Mouse (Mus musculus) kidney, adult 2 months (tissue): ENCODE data around the gene Ncf2. TPM values are rescaled to one million over a fixed set of nuclear protein-coding genes. Genes with fewer than 3 reads are reported as not detected.

Source experiments
- DNase-seq: peaks from one replicate; pipeline ENCODE4 v3.0.0; 2021
- H3K27ac ChIP-seq: fragments of 200-500 bp; 2 replicates; pipeline ENCODE4 v1.5.1; 2012; ENCODE audit warnings: low read depth, low read length, control low read depth, inconsistent platforms; ENCODE audit not compliant: insufficient read depth
- H3K27me3 ChIP-seq: fragments of 200-500 bp; replicated peaks from 2 replicates; pipeline ENCODE4 v1.6.1; 2012; ENCODE audit warnings: mild to moderate bottlenecking, moderate library complexity, low read length, inconsistent platforms; ENCODE audit not compliant: control insufficient read depth, insufficient read depth
- H3K36me3 ChIP-seq: fragments of 200-500 bp; 2 replicates; pipeline ENCODE4 v1.6.1; 2012; ENCODE audit warnings: mild to moderate bottlenecking, moderate library complexity, low read length, inconsistent platforms; ENCODE audit not compliant: control insufficient read depth, insufficient read depth
- H3K4me1 ChIP-seq: fragments of 200-500 bp; 2 replicates; pipeline ENCODE4 v1.6.1; 2011; ENCODE audit warnings: low read length; ENCODE audit not compliant: control insufficient read depth, insufficient read depth
- H3K4me3 ChIP-seq: fragments of 200-500 bp; 2 replicates; pipeline ENCODE4 v1.5.1; 2011; ENCODE audit warnings: mild to moderate bottlenecking, low read depth, low read length, control low read depth; ENCODE audit not compliant: insufficient read depth
- CTCF ChIP-seq: fragments of 200-500 bp; conservative IDR thresholded peaks from 2 replicates; pipeline ENCODE4 v1.5.1; 2011; ENCODE audit warnings: low read depth, mild to moderate bottlenecking, control low read depth, low read length, moderate library complexity, mixed read lengths; ENCODE audit not compliant: insufficient read depth, insufficient read length
- POLR2A ChIP-seq: fragments of 200-500 bp; IDR thresholded peaks from one replicate; pipeline ENCODE4 v1.6.1; 2011; ENCODE audit warnings: low read depth, low read length, control low read depth
- WGBS: fragments of 180-500 bp; shearing (Covaris S2); methylation state at CpG from one replicate; pipeline ENCODE4 v1.1.7; 2018; 5-methylcytosine and 5-hydroxymethylcytosine counted together
- polyA plus RNA-seq: library from polyadenylated mRNA; depleted of rRNA; stranded (reverse); fragments of >200 nt; gene quantifications from 2 replicates; pipeline ENCODE4 v1.2.3, GENCODE M21; 2012

Gene Ncf2
- polyA plus RNA-seq, 1 experiment = 4.2 TPM

DNA sequence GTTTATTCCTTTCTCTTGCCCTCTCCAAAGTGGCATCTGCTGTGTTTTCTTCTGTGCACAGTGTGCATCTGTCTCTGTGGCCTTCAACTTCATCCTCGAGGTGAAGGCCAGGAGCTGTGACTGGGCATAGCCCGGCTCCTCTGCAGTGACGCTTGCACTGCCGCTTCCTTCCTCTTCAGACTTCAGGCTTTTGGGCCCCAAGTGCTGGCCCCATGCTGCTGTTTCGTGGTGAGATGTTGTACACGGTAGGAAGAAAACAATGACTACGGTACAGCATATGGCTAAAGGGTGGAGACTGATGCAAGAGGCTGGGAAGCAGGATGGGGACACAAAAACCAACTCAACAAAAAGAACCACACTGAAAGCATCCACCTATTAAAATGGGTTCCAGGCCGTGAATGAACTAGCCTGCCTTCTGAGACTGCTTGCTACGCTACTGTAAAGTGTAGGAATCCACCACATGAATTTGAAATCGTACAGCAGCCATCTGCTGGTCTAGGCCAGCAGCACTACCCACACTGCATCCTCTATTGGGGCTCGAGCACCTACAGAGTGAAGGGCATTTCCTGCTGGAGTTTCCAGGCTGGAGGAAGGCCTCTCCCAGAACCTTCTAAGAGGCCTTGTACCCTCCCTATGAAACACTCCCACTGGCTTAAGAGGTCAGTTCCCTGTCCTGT lies 38.2 kb downstream of the Ncf2 start:
- Histone ChIP-seq H3K27me3 (no peaks in the 10 kb centered on the region), H3K4me1 (no peaks in the 10 kb centered on the region), H3K27ac (no peak overlapping the region), H3K36me3 (peaks cover 5% of the 10 kb centered on the region), H3K4me3 (no peak overlapping the region)
- no peak for DNase-seq
- TF ChIP-seq CTCF (no peak), POLR2A (no peak)
- WGBS = 77% methylated on average over 11 of the region's 11 CpGs

DNA sequence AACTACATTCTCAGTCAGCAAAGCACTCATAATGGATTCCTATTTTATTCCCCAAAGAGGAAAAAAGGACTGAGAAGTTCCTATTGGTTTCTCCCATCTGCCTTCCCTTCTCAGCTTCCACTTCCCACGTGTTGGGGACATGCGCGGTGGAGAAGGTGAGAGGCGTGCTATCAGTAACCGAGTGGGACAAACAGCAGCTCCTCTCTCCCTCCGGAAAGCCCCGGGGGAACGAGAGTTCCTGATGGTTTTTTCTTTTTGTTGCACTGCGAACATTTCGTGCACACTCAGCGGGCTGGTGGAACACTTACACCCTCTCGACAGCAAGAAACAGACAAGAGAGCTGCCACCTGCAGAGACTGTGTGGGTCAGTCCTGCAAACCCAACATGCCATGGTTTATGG lies 38.8 kb downstream of the Ncf2 start:
- Histone ChIP-seq H3K36me3 (peaks cover 10% of the 10 kb centered on the region), H3K27me3 (no peaks in the 10 kb centered on the region), H3K4me3 (no peak overlapping the region), H3K4me1 (no peaks in the 10 kb centered on the region), H3K27ac (no peak overlapping the region)
- no peak for DNase-seq
- WGBS = 85% methylated on average over 12 of the region's 12 CpGs
- no peak for TF ChIP-seq CTCF

DNA sequence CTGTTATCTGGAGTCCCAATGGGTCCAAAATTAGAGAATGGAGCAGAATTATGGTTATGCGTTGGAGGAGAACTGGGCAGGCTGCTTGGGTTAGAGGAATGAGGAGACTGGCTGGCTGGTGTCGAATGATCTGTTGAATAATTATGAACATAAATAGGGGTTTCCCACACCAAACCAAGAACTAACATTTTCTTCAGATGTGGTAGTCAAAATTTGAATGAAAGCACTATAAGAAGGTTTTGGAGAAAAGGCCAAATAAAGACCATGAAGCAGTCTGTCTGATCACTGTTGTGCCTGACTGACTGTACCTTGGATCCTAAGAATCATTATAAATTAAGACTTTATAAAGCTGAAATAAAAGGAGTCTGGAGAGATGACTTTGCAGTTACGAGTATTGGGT lies 40.3 kb downstream of the Ncf2 start:
- peaks cover 18% of the 10 kb centered on the region for H3K36me3 ChIP-seq
- TF ChIP-seq POLR2A (no peak), CTCF (no peak)

DNA sequence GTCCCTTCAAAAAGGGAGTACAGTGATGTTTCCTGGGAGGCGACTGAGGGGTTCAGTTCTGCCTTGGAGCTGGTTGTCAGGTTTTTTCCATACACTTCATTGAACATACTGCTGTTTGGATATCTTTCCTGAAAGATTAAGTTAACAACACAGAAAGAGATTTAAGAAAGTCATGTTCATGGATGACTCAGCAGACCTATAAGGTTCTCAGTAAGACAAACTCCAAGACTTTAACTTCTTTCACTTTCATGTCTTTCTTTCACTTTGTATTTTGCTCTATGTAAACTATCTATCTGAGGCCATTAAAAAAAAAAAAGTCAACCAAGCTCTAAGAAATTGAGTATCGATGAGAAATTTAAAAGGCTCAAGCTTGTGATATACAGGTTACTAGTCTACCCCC lies 41.1 kb downstream of the Ncf2 start:
- 89% methylated on average over 2 of the region's 2 CpGs for WGBS
- Histone ChIP-seq H3K36me3 (peaks cover 20% of the 10 kb centered on the region), H3K27ac (no peak overlapping the region), H3K27me3 (no peaks in the 10 kb centered on the region), H3K4me3 (no peak overlapping the region), H3K4me1 (no peaks in the 10 kb centered on the region)
- TF ChIP-seq POLR2A (no peak), CTCF (no peak)
- no peak for DNase-seq

More for the DNA sequence above, 40.3 kb downstream of the Ncf2 start:
- DNase-seq = no peak
- H3K4me1 ChIP-seq = no peaks in the 10 kb centered on the region
- WGBS = 96% methylated on average over 3 of the region's 3 CpGs
- H3K27ac ChIP-seq = no peak overlapping the region
- no peaks in the 10 kb centered on the region for H3K27me3 ChIP-seq
- no peak overlapping the region for H3K4me3 ChIP-seq

DNA sequence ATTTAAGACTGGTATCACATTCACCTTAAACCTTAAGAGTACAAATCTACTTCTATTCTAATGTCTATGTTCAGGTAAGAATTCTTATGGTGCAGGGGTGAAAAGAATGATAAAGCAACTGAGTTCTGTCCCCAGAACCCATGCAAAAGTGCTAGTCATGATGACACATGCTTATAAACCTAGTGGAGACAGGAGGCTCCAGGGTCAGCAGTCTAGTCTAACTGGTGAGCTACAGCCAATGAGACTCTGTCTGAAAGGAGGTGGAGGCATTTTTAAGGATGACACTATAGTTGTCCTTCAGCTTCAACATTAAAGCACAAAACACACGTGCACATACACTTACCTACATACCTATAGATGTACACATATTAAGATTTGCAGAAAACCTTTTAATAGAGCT lies 44.6 kb downstream of the Ncf2 start:
- no peak for DNase-seq
- no peak overlapping the region for H3K4me3 ChIP-seq
- TF ChIP-seq CTCF (no peak), POLR2A (no peak)
- H3K27me3 ChIP-seq = no peaks in the 10 kb centered on the region
- 76% methylated on average over 1 of the region's 1 CpGs for WGBS
- H3K36me3 ChIP-seq = peaks cover 24% of the 10 kb centered on the region
- H3K27ac ChIP-seq = no peak overlapping the region
- no peaks in the 10 kb centered on the region for H3K4me1 ChIP-seq

DNA sequence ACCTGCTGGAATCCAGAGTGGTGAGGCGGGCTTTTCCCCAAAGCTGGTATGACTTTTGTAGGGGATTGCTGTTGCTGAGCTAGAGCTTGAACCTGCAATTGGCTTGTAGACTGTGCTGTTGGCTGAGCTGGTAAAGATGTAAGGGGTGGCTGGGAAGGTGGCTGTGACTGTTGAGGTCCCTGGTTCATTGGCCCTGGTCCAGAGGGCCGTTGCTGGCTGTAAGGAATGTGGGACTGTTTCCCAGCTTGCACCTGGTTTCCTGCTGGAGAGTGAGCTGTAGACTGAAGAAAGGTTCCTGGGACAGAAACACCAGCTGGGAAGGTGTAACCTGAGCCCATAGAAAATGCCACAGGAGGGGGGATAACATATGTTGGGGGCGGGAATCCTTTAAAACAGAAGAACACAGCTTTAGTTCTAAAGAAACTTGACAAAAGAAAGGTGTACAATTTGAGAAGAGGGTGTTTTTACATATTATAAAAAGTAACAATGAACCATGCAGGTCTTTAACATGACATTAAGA lies 45.3 kb downstream of the Ncf2 start:
- Histone ChIP-seq H3K4me1 (no peaks in the 10 kb centered on the region), H3K36me3 (peaks cover 26% of the 10 kb centered on the region), H3K27me3 (no peaks in the 10 kb centered on the region), H3K27ac (no peak overlapping the region), H3K4me3 (no peak overlapping the region)
- 59% methylated on average over 3 of the region's 3 CpGs for WGBS
- no peak for DNase-seq
- TF ChIP-seq POLR2A (no peak), CTCF (no peak)

DNA sequence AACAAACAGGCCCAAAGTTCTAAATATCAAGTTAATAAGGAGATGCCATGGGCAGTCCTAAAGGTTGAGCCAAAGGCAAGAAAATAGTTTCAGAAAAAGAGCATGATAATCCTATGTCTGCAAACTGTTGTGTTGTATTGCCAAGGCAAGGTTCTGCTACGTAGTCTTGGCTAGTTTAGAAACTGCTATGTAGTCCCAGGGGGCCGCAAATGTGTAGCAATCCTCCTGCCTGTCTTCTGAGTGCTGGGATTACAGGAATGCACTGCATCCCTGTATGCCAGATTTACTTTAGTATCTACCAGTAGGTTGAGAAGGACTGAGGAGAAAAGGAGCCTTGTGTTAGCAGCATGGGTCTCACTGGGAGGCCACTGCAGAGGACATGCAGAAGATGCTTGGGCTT lies 46.9 kb downstream of the Ncf2 start:
- 97% methylated on average over 2 of the region's 2 CpGs for WGBS
- H3K4me3 ChIP-seq = no peak overlapping the region
- no peaks in the 10 kb centered on the region for H3K4me1 ChIP-seq
- H3K27me3 ChIP-seq = no peaks in the 10 kb centered on the region
- no peak for TF ChIP-seq CTCF
- no peak for TF ChIP-seq POLR2A
- peaks cover 26% of the 10 kb centered on the region for H3K36me3 ChIP-seq
- no peak overlapping the region for H3K27ac ChIP-seq
- no peak for DNase-seq
